Mouse (Mus musculus): ENCODE data around the gene Vmn1r32. TPM values are rescaled to one million over a fixed set of nuclear protein-coding genes. Genes with fewer than 3 reads are reported as not detected.
A peak's percentile ranks its signal among the peaks of the same experiment; 100 is the strongest.

Gene Vmn1r32
- total RNA-seq (2014; fragmentation: Nextera tagmentation) (not detected in 2 replicates), total RNA-seq (2017) (not detected in 2 replicates)

DNA sequence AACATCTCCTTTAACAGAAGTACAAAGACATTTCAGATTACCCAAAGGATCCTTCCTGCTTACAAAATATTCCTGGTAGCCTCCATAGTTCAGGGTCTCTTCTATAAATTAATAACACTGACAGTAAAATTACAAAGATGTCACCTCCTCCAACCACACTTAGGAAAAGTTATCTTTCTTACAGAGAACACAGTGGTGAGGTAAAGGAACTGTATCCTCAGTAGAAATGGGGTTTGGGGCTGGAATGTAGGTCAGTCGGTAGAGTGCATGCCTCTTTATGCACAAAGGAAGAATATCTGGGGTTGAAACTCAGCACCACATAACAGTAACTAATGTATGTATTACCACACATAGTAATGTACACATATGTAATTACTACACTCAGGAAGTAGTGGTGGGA lies at the start of gene Vmn1r32:
Vmn1r32 (minus strand) TSS at position 101 of the 400 bp plus-strand sequence.
- no peak for ATAC-seq (replicated peaks; ENCODE audit: low FRiP score, low TSS enrichment, poor library complexity, severe bottlenecking)

DNA sequence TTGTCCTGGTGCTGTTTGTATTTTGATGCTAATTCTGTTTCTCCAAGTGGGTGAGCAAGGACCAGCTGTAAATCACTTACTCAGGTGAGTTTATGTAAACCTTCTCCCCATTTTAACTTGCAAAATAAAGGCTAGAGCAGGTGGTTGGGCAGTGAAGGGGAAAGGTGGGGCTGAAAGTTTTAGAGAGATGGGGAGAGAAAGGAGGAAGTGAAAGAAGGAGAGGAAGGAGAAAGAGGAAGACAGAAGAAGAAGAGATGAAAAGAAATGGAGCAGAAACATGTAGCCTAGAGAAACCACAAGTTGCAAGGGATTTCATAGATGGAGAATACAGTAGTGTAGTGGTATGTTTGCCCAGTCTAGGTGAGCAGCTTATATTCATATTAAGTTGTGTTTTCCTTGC lies 35.9 kb upstream of the Vmn1r32 start:
- no peak for ATAC-seq (replicated peaks; ENCODE audit: low FRiP score, low TSS enrichment, poor library complexity, severe bottlenecking)

DNA sequence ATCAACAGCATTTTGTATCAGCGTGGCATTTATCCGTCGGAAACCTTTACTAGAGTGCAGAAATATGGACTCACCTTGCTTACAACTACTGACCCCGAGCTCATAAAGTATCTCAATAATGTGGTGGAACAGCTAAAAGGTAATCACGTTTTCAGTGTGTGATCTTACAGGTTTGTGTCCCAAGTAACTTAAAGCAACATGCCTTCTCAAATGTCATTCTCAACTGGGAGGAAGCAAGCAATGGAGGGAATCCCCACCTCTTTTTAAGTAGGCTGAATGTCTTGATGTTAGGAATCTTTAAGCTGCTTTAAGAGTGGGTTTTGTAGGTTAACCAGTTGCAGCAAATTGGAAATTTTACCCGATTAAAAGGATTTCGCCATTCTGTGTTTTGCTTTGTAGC lies 23.9 kb downstream of the Vmn1r32 start:
- ATAC-seq (replicated peaks; ENCODE audit: low FRiP score, low TSS enrichment, poor library complexity, severe bottlenecking) = no peak

DNA sequence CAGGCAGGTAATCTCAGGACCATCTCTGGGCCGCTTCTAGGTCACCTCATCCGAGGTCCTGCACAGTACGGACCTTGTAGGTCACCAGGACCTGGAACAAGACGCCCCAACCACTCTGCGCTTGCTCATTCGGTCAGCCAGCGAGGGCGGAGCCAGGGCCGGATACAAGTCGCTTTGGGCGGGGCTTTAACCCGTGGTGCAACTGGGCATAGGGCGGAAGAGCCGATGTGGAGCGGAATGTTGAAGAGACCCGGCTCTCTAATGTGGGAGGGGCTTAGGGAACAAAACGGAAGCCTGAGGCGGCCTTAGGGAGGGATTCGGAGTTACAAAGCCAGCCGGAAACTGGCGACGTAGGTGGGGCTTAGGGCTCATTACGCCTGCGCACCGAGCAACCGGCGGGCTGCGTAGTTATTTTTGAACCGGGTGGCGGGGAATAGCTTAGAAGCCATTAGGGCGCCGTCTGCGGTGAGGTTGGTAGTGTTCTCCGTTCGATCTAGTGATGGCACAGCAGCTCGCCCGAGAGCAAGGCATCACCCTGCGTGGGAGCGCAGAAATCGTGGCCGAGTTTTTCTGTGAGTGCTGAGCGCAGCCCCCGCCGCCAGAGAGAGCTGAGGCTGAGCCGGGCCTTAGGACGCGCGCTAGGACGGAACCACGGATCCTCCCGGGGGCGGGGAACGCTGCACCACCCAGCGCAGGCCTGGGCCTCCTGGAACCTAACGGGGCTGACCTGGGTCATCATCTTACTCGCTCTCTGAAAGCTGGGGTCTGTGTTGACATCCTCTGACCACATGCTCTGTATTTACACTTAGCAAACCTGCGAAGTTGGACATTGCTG lies 24.7 kb downstream of the Vmn1r32 start, which contains the start of gene Mad2l1:
Mad2l1 (plus strand) TSS at position 363 of the 835 bp plus-strand sequence.
- ATAC-seq (replicated peaks; ENCODE audit: low FRiP score, low TSS enrichment, poor library complexity, severe bottlenecking) = peak; percentile 96

DNA sequence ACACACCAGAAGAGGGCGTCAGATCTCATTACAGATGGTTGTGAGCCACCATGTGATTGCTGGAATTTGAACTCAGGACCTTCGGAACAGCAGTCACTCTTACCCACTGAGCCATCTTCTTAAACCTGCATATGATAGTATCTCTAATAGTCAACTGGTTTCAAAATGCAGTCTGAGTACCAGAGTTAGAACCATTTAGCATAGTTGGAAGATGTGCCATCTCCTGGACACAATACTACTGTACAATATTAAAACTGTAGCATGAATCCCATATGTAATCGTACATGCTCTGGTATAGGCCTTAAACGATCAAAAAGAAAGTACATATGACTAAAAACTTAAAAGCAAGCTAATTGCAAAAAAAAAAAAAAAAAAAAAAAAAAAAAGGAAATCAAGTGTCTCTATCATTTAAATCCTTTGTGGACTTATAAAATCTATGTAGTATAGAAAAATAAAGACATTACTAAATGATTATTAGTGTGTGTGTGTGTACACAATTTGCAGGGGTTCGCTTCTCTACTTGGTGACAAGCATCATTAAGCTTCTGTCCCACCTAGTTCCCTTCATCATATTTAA lies 25.4 kb downstream of the Vmn1r32 start:
- ATAC-seq (replicated peaks; ENCODE audit: low FRiP score, low TSS enrichment, poor library complexity, severe bottlenecking) = no peak

DNA sequence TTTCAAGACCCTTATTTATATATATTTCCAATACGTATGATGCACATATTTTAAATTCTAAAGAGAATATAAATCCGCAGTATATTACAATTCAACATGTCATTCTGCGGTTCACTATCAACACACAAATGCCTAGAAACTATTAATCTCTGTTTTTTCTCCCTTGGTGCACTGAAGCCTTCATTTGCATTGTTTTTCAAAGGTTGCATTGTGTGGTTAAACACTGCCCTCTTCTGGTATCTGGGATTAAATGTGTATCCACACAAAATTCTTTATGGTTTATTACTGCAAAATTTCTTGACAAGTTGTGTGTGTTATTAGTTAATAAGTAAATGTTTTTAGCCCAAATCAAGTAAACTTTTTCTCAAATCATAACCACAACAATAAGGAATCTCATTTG lies 26.7 kb downstream of the Vmn1r32 start:
- ATAC-seq (replicated peaks; ENCODE audit: low FRiP score, low TSS enrichment, poor library complexity, severe bottlenecking) = no peak

DNA sequence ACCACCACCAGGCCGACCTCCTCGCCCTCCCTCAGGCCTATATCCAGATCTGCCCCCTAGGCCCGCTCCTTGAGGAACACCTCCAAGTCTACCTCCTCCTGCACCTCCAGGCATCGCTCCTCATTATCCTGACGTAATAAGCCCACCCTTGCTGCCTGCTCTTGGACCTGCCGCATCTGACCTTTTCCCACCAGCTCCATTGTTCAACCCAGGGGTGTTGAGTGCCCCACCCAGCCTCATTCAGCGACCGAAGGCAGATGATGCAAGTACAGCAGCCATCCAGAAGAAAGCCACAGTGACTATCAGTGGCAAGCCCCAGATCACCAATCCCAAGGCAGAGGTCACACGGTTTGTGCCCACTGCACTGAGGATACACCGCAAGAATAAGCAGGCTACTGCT lies 31.5 kb downstream of the Vmn1r32 start:
- no peak for ATAC-seq (replicated peaks; ENCODE audit: low FRiP score, low TSS enrichment, poor library complexity, severe bottlenecking)

DNA sequence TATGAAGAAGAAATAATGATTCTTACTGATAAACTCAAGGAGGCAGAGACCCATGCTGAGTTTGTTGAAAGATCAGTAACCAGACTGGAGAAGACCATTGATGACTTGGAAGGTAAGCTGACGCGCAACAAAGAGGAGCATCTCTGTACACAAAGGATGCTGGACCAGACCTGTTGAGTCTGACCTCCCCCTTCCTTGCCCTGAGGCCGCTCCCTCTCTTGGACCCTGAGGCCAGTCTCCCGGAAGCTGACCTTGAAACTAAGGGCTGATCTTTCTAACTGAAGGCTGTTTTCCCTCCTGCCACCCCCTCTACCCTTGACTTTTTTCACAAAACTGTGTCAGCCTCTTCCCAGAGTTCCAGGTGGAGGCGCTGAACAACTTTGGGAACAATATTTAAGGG lies 43.5 kb downstream of the Vmn1r32 start:
- no peak for ATAC-seq (replicated peaks; ENCODE audit: low FRiP score, low TSS enrichment, poor library complexity, severe bottlenecking)

Other genes with a start within 250 kb of the Vmn1r32 start
- 92.8 and 111 TPM in 2 replicates for gene Mad2l1, start 24.7 kb downstream of the Vmn1r32 start, total RNA-seq (2014; fragmentation: Nextera tagmentation)
- 104 and 127 TPM in 2 replicates for gene Mad2l1, start 24.7 kb downstream of the Vmn1r32 start, total RNA-seq (2017)
- gene Vmn1r33, start 58.2 kb upstream of the Vmn1r32 start, total RNA-seq (2014; fragmentation: Nextera tagmentation) = not detected in 2 replicates
- gene Vmn1r33, start 58.2 kb upstream of the Vmn1r32 start, total RNA-seq (2017) = not detected in 2 replicates
- not detected in 2 replicates for gene Vmn1r34, start 83.8 kb upstream of the Vmn1r32 start, total RNA-seq (2014; fragmentation: Nextera tagmentation)
- gene Vmn1r34, start 83.8 kb upstream of the Vmn1r32 start, total RNA-seq (2017) = not detected in 2 replicates
- not detected in 2 replicates for gene Vmn1r35, start 125.8 kb upstream of the Vmn1r32 start, total RNA-seq (2014; fragmentation: Nextera tagmentation)
- not detected in 2 replicates for gene Vmn1r35, start 125.8 kb upstream of the Vmn1r32 start, total RNA-seq (2017)
- not detected in 2 replicates for gene Vmn1r36, start 159.1 kb upstream of the Vmn1r32 start, total RNA-seq (2014; fragmentation: Nextera tagmentation)
- not detected in 2 replicates for gene Vmn1r36, start 159.1 kb upstream of the Vmn1r32 start, total RNA-seq (2017)
- not detected in 2 replicates for gene Vmn1r37, start 169.3 kb upstream of the Vmn1r32 start, total RNA-seq (2014; fragmentation: Nextera tagmentation)
- not detected in 2 replicates for gene Vmn1r37, start 169.3 kb upstream of the Vmn1r32 start, total RNA-seq (2017)
- gene Vmn1r38, start 222.5 kb upstream of the Vmn1r32 start, total RNA-seq (2014; fragmentation: Nextera tagmentation) = not detected in 2 replicates
- gene Vmn1r38, start 222.5 kb upstream of the Vmn1r32 start, total RNA-seq (2017) = not detected in 2 replicates